Mouse (Mus musculus) lung, postnatal 25 days (tissue): ENCODE data around the gene Cit.

Experiments used
- DNase-seq: peaks from one replicate; pipeline ENCODE4 v3.0.0; 2022; ENCODE audit warnings: low spot score

The Cit gene

DNA sequence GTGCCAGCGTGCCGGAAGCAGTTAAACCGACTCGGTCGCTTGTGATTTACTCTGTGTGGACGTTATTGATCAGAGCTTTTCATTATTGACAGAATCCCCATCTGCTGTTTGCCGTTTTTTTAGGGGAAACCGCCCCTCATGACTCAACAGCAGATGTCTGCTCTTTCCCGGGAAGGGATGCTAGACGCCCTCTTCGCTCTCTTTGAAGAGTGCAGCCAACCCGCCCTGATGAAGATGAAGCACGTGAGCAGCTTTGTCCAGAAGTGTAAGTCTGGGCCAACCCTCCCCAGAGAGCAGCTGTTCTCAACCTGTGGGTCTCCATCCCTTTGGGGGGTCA lies 5.9 kb downstream of the Cit start:
- DNase-seq, result no peak

DNA sequence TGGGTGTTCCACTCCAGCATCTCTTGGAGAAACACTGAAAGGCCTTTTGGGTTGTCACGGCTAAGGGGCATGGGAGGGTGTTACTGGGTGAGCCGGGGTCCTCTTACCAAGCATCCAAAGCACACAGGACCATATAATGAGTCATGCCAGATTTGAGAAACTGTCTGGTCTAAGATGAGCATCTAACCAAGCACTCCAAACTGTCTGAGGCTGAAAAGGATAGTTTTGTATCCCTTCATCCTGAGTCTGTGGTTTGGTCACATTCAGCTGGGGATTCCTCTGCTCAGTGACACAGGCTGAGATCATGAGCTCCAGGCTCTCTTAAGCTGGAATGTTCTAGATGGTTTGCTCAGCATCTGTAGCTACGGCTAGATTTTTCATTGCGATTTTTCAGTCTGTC lies 7.4 kb downstream of the Cit start:
- no peak for DNase-seq

DNA sequence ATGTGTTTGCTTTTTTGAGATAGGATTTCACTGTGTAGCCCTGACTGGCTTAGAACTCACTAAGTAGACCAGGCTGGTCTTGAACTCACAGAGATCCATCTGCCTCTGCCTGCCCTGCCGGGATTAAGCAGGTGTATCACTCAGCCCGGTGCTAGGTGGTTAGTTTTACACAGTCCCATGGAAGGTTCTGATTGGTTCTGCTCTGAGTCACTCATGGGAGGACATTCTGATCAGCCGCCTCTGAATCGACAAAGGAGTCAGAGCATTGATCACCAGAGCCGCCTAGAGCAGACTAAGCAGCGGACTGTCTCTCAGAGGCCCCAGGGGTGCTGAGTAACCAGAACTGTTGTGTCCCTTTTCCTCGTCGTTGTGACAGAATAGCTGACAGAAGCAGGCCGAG lies 8.6 kb downstream of the Cit start:
- no peak for DNase-seq

DNA sequence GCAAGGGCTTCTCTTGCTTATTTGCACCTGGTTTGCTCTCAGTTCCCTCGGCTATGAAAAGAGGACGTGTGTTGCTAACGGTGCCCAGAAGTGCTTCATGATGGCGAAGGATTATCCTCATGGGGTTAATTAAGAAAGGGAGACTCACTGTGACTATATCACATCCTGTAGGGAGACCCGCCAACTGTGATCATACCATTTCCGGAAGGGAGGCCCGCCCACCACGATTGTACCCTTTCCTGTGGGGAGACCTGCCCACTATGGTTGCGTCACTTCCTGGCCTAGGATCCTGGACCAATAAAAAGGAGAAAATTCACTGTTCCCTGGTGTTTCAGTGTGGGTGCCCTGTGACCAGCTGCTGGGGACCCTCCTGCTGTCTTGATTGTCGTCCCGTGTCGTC lies 9.3 kb downstream of the Cit start:
- DNase-seq, result peak; percentile 73

DNA sequence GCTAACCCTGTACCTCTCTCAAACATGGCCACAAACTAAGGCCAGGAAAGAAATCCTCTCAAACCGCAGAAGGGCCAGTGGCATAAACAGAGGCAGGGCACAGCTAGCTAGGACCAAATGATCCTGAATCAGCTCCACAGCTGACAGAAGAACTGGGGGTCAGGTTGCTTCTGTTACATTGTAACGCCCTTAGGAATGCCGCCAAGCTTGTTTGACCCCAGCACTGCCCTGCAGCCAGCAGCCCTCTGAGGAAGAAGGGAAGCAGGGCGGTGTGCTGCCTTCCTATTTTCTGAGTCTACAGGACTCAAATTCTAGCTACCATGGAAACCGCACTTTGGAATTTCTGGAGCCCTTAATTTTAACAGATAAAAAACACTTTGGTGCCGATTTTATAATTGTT lies 13.6 kb downstream of the Cit start:
- no peak for DNase-seq

DNA sequence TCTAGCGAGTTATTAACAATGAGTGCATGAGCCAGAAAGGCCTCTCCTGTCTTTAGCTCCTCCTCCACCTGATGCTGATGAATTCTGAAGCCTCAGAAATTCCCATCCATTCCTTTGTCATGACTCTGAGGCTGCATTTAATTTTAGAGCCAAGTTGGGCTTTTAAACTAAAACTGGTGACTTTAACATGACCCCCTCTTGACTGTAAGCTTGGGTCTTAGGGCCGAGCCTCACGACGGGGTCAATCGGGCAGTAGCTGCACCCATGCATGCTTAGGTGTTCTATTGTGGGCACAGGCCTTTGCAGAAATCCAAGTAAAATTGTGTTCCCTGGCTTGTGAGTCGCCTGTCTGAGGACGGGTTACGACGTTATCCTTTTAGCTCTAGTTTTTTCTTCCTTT lies 14.4 kb downstream of the Cit start:
- DNase-seq, result no peak

DNA sequence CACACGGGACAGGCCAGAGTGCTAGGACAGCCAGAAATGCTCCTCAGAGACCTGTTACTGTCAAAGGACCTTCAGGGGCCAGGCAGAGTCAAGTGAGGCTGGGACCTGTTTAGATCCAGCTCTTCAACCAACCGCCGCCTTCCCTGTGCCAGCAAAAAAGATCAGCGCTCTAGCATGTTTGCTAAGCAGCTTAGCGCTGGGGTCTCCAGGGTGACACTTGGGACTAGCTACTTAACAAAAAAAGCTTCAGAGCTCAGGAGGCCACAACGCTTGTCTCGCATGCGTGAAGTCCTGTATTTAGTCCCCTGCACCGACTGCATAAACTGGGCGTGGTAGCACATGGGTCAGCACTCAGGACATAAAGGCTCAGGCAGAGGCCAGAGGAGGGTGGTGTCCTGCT lies 16.9 kb downstream of the Cit start:
- no peak for DNase-seq

DNA sequence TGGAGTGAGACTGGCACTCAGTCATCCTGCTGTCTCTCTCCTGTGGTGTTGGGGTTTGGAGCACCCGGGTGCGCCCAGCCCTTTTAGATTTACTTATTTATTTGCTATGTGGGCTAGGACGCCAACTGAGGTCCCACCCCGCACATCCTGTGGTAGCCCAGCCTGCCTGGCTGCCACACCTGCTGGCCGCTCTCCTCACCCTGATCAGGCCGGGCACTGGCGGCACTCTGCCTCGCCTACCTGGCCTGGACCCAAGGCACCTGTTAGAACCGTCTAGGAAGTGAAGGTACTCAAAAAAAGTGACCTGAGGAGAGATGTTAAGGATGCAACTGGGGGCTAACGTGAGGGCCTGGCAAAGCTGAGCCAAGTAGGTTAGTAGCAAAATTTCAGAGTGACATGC lies 17.4 kb downstream of the Cit start:
- DNase-seq, result no peak

DNA sequence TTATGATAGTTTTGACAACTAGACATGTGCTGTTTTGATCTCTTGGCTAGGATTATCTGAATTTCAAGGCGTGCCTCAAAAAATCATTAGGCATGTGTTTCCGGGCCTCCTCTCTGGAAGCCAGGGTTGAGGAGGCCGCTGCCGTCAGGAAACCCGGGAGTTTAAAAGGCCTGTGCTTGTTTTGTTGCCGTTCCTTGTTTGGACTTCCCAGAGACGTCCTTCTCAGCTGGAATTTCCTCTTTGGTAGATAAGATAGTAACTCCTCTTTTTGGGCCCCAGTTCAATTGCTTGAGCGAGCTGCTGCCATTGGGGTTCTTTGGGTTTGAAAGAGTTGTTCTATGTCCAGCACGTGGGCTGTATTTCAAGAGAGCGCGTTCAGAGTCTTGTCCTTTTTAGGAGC lies 21.2 kb downstream of the Cit start:
- peak; percentile 48 for DNase-seq

DNA sequence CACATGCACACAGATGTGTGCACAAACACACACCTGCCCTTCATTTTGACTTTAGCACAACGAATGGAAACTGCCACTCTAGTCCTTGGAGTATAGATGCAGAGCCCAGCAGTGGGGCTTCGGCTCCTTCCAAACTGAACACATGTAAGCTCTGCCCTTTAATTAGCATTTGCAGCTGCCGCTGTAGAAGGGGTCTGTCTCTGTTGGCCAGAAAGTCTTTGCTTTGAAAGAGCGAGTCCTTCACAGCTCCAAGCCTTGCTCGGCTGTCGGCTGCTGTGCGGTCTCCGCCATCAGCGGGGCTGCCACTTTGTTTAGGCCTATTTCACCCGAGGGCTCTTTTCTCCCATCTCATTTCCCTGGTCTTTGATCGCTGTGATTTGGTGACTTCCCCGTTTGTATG lies 23.5 kb downstream of the Cit start:
- no peak for DNase-seq

DNA sequence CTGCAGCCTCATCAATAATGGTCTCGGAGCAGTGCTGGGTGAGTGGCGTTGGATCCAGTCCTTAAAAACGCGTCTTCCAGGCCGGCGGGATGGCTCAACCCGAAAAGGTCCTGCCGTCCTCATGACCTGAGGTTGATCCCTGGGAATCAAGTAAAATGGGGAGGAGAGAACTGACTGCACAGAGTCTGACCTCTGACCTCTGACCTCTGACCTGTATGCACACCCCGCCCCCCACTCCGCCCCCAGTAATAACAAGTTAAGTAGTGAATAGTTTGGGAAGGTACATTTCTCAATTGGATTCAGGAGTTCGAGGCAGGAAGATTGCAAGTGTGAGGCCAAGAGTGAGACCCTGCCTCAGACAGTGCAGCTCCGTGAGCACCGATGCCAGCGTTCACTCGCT lies 24.1 kb downstream of the Cit start:
- no peak for DNase-seq

DNA sequence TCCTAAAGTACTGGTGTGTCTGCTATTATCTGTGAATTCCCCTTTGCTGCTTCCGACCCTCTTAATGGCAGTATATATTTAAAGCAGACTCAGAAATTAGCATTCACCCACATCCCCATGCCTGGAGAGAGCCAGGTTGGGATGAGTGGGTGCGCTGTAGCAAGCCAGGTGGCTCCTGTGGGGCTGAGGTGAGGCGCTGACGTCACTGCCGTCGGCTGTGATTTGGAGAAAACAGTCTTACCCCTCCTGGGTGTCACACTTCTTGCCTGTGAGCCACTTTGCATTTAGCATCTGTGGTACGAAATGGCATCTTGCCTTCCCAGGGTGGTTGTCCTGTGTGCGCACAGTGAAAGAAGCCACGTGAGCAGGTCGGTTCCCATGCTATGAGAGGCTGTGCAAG lies 26.1 kb downstream of the Cit start:
- DNase-seq, result no peak

DNA sequence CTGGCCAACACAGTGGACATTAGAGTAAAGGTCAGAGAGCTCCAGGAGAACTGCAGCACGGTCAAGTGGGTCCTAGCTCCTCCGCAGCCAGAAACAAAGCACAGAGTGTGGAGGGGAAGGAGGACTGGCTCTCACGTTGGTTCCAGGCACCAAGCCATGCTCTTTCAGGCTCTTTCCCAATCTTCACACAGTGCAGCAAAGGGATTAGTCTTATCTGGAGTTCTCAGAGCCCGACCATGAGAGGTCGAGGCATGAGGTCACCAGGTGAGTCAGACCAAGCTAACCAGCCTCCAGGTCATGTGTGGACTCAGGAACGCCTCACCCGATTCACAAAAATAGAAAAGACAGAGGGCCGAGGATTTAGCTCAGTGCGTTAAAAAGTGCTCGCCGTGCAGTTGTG lies 27.0 kb downstream of the Cit start:
- DNase-seq, result peak; percentile 36

DNA sequence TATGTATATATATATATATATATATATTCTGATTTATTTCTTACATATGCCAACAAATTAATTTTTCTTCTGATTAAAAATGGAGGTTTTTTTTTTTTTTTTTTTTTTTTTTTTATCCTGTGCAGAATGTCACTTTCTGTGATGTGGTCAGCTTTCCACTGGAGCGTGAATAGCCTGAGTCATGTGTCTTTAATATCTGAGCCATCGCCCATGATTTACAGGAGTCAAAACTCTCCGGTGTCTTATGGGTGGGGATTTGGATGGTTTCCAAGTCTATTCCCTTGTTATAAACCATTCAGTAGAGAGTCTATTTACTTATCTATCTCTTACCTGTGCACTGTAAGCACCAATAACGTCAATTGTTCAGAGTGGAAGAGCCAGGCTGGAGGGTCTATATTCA lies 27.9 kb downstream of the Cit start:
- no peak for DNase-seq

DNA sequence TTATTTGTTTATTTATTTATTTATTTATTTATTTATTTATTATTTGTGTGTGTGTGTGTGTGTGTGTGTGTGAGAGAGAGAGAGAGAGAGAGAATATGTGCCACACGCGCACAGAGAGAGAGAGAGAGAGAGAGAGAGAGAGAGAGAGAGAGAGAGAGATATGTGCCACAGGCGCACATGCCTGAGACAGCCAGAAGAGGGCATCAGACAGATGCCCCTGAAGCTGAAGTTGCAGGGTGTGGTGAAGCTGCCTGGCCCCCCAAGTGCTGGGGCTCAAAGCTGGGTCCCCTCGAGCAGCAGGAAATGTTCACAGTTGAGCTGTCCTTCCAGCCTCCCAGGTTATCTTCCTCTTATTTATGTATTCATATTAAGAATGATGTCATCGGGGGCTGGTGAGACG lies 32.3 kb downstream of the Cit start:
- DNase-seq, result no peak

DNA sequence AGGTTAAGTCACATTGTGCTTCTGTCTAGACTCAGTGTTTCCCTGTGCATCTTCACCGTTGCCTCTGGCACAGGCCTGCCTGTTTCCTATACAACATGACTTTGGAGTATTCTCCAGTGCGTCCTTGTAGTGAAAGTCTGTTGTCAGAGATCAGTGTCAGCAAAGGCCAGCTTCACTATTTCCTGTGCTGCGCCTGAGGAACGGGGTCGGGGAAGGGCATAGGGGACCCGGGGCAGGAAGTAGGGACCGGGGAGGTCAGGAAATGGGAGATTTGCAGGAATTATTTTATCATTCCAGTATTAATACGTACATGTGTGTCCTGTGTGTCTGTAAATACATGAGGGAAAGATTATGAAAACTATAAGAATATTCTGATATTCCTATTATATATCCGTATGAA lies 37.1 kb downstream of the Cit start:
- no peak for DNase-seq

DNA sequence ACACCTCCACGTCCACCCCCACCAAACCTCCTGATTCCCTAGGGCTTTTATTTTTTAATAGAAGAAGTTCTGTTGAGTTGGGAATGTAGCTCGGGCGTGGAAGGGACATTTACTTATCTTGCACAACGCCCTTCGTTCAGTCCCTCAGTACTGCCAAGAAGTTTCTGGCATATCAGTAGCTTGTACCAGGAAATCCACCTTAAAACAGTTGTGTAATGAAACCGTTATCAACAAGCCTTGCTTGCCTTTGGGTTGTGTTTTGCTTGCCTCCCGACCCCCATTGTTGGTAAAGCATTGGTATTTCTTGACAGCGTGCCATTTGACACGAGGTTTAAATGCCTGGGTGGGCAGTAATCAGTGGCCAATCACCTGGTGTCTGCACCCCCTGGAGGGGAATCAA lies 39.4 kb downstream of the Cit start:
- DNase-seq, result no peak

DNA sequence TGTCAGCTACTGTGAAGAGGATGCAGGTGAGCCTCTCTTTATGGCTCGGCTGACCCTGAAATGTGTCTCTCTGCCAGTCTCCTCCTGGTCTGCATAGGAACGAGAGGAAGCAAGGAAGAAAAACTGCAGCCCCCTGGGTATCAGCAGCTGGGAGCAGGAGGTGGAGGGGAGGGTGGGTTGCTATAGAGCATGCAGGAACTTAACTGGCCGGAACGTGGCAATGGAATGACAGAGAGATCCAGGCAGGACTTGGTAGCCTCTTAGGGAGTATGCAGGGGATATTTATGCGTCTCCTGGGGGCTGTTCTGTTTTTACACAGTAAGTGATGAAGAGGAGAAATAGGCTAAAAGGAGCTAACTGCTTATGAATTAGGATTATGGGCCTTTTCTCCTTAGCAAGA lies 48.7 kb downstream of the Cit start:
- DNase-seq, result no peak

DNA sequence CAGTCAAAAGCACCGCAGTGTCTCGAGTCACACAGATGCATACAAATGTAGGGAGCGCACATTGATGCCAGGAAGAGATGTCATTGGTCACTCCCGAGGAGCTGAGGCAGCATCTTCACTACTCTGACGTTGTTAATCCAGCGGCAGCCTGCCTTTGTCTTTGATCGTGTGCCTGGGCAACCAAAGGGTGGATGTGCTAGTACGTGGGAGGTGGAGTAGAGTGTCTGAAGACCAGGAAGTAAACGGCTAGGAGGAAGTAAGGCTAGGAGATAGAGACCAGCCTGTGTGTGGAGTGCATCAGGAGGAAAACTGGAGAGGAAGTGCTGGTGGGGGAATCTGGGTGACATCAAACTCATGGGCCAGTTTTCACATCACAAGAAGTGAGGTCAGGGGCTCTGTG lies 52.0 kb downstream of the Cit start:
- DNase-seq, result no peak

DNA sequence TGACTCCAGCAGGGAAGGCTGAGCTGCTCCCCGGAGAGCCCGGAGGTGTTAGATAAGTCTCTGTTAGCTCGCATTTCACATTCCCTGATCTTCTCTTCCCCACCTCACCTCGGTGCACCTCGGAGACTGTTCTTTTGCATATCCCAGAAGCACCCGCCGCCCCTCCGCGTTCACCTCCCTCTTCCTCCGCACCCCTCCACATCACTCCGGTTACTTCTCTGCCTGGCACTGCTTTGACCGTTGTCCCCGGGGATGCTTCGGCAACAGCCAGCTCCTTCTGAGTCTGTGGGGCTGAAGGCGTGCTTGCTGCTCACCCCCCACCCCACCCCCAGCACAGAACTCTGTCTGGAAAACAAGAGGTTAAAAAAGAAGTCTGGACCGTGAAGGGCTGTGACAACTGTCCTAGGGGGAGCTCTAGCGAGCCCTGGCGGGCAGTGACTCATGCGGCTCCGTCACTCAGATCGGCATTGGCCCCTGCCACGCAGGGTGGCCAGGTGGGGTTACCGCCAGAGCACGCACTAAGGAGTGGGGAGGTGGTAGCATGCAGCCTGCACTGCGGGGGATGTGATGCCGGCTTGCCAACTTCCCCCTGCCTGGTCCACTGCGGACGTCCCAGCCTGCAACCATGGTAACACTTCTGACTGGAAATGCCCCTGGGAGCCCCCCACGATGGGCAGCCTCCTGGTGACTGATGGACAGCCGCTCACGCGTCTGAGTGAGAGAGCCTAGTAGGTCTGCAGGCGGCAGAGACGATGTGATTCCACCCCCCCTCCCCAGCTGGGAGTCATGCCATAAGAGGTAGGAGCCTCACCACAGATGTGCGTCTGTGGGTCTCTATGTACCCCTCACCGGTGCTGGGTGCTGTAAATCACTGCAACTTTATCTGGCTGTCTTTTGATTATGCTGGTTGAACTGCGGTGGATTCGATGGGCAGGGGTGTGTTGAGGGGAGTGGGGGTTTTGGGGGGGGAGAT lies 62.2 kb downstream of the Cit start:
- DNase-seq, result peak; percentile 17

DNA sequence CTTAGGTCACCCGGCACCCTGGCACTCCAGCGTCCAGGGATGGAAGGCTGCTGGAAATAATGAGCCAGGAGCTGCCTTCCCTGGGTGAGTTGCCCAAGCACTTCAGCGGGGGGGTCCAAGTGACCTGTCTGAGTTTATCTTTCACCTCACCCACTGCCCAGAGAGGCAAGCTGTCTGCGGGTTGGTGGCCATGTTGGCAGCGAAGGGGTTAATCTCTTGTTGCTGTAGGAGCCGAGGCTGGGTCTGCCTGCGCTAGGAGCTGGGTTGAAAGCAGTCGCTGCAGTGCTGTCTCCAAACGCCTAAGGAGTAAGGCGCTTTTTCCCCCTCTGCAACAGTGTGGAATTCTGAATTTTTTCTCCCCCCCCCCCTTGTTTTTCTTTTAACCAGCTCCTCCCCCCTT lies 63.2 kb downstream of the Cit start:
- no peak for DNase-seq

DNA sequence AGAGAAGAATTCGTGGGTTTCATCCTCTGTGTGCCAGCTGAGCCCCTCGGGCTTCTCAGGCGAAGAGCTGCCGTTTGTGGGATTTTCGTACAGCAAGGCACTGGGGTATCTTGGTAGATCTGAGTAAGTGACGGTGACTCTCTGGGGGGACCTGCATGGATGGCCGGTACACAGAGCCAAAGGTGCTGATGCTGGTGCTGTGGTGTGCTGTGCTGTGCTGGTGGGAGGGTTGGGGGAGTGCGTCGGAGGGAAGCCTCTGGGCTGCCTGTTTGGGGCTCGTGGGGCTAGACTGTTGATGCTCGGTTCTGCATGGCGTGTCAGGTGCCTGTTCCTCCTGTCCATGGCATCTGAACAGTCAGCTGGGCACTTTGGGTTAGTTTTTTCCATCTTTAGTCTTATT lies 63.6 kb downstream of the Cit start:
- no peak for DNase-seq

DNA sequence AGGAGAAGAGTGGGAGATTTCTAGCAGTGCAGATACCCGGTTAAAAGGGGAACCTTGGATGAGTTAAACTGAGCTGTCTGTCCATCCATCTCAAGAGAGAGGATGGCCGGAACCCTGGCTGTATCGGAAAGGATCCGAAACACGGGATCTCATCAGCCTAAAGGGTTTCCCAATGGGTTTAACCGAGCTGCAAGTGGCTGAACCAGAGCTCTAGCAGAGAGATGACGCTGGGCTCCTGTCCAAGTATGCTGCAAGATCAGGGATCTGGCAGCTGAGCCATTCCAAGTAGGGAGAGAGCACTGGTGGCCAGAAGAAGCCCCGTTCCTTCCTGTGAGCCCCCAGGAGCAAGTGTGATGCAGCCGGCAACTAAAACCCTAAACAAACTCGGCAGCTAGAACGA lies 64.0 kb downstream of the Cit start:
- DNase-seq, result peak; percentile 22

DNA sequence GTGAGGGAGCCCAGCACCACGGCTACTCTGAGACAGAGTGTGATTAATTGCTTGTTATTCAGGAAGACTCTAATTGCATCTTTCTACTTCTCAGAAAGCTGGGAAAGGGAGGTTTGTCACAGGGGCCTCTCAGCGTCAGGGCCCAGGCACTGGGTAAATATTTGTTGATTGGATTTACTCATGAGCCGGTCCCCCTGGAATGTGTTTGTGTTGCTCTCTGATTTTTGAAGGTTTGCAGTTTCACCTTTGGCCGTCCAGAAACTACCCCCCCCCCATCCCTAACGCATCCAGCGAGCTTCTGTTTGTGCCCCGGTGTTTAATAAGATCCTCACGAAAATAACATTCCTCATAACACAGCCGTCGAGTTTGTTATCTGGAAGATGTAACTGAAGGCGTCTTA lies 65.4 kb downstream of the Cit start:
- no peak for DNase-seq
